Mouse (Mus musculus) gastrocnemius, adult 18-20 months (tissue): Measurements from ENCODE around the gene Qrfp. TPM values are rescaled to one million over a fixed set of nuclear protein-coding genes. Genes with fewer than 3 reads are reported as not detected.
A peak's percentile ranks its signal among the peaks of the same experiment; 100 is the strongest.

Experiments used
- DNase-seq: peaks from one replicate; pipeline ENCODE4 v3.0.0; 2021; ENCODE audit warnings: low spot score
- total RNA-seq, 2 experiments: library from RNA; stranded (reverse); gene quantifications; 2 replicates each; pipeline ENCODE4 v1.2.3; 2021

Qrfp gene
- total RNA-seq, 2 experiments from 2014 or later, result not detected

DNA sequence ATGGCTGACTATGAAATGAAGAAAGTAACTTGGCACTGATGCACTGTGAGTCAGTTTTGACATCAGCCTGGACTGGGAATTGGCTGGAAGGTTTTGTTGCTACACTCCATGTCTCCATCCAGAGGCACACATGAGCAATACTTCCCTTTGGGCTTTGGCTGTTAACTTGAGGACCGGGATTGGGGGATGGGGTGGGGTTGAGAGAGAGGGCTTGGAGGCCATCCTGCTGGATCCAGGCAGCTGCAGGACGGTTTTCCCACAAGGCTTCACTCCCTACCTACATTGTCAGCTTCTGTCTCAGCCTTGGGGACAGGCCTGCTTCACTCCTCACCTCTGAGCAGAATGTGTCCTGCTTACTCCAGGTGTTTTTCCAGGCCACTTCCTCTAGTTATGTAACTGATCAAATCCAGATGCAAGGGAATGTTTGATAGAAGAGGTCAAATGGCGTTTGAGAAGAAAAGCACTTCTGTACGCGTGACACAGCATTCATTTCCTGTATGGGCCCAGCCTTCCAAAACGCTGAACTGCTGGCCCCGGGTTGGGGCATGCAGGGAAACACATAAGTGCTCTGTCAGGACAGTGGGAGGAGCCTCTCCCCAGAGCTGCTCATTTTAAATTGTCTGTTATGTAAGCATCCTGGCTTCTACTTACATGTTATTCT lies 39.5 kb downstream of the Qrfp start:
- peak; percentile 92 for DNase-seq

DNA sequence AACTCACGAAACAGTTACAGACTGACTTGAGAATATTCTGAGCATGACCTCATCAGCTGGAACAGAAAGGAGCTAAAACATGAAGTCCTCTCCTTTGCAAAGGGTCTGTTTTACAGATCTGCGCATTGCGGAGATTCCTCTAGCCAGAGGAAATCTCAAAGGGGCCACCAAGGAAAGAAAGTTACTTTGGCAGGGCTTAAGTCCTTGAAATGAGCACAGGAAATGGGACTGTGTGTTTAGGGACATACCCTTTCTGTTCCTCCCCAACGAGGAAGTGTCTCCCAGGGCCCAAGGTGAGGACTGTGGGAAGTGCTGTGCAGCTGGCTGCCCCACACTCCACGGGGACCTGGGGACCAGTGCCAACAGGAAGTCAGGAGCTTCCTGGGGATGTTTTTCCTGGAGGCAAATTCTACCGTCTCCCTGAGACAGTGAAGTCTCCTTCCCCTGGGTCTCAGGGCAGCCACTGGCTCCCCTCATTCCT lies 40.7 kb downstream of the Qrfp start:
- DNase-seq, result peak; percentile 71

DNA sequence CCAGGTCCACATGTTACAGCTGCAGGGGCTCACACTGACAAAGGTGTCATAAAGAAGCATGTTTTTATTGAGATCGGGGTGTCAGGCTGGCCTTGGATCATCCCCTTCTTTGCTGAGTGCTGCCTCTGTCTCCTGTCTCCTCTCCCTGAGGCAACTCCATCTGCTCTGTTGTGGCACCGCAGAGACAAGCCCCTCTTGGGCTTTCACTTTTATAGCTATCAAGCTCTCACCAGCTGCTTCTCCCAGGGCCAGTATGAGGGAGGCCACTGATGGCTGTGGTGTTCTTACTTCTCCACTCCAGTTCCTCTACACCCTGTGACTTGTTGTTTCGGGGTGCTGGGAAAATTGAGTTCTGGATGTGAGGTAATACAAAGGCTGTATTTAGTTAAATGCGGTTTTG lies 41.3 kb downstream of the Qrfp start:
- DNase-seq, result no peak

DNA sequence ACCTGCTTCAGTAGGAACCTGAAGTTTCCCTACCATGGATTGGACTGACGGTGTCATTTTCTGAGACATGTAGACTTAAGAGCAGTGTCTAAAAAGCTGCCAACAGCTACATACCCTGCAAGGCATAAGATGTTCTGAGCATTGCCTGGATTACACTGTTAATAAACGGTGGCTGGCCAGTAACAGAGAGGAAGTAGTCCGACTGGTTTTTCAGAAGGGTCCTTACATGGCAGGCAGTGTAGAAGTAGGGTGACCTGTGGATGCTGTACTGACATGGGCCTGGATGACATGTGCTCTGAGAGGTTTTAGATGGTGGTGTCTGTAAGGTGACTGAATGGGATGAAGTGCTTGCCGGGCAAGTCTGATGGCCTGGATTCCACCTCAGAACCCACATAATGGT lies 42.6 kb downstream of the Qrfp start:
- no peak for DNase-seq

DNA sequence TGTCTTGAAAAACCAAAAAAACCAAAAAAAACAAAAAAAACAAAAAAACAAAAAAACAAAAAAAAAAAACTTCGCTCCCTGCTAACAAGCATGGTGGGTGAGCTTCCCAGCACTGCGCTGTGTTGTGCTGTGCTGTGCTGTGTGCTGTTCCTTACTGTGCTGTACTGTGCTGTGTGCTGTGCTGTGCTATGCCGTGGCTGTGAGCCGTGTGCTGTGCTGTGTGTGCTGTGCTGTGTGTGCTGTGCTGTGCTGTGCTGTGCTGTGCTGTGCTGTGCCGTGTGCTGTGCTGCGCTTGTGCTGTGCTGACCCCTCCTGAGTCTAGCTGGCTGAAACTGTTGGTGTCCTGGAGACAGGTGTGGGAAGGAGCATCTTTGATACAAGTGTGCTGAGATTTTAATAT lies 43.3 kb downstream of the Qrfp start:
- DNase-seq, result no peak

DNA sequence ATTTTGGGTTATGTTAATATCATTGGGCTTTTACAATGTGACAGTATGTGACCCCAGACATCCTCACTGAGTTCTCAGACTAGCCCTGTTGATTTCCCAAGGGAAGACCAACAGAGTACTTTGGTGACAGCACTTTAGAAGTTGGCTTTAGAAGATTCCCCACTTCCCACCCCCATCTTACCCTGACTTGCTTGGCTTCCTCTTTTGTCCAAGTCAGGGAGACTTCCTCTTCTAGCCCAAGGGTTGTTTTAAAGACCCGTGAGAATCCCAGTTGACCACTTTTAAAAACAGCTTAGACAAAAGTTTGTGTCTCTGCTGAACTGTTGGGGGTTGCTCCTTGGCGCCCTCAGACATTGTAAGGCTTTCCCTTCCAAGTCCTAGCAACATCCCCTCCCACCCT lies 47.1 kb downstream of the Qrfp start:
- DNase-seq, result no peak

DNA sequence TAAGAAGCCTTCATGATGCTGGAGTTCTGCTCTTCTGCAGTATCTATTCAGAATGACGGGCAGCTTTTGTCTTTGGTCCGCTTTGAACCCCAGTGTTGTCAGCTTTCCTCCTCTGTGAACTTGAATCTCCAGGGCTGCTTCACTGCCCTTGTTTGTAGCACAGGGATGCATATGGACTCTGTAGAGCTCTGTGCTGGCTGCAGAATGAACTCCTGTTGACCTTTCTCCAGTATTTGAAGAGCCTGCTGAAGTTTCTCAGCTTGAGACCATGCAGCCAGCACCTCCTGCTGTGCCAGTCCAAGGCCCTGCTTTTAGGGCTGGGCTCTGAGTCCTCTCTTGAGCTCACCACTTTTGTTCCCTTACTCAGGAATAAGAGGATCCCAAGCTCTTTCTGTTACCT lies 47.5 kb downstream of the Qrfp start:
- DNase-seq, result no peak

DNA sequence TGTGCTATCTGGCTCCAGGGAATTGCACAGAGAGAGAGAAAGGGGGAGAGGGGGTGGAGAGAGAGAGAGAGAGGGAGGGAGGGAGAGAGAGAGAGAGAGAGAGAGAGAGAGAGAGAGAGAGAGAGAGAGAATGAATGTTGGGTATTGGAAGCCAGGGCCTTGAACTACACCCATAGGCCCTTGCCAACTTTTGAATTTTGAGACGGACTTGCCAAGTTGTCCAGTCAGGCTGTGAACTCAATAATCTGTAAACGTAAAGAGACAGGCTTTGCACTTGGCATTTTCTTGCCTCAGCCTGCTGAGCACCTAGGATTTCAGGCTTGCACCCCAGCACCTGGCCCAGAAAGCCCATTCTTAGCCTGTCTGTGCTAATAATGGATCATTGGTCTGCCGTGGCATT lies 48.2 kb downstream of the Qrfp start:
- no peak for DNase-seq

DNA sequence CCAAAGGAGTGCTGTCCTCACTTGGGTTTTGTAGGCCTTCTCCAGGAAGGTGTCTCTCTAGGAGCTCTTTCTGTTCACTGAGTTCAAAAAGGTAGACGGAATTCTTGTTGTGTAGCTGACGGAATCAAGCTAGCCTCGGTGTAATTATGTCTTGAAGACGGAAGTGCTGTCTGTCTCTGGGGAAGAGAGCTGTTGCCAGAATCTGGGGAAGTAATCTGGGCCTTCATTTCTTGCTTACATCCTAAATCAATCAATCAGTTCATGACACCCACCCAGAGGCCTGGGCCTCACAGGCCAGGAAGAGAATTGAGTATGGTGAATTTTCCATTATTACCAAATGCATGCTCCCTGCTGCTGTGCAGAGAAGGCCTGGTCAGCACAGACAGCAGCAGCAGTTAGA lies 48.8 kb downstream of the Qrfp start:
- DNase-seq, result no peak

DNA sequence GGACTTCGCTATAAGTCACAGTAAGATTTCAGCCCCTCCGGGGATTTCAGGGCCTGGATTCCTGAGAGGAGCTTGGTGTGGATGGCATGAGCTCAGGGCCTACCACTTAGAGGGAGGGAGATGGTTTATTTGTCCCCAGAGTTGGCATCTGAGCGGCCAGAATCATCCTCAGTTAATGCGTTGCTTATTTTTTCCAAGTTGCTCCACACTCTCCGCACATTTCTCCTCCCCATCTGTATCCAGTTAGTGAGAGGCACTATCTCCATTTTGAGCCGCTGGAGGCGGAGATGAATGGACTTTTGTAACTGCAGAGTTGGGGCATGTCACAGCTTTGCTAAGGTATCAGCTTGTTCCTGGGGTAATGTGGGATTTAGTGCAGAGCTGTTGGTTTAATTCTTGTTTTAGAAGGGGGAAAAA lies 49.3 kb downstream of the Qrfp start:
- no peak for DNase-seq

DNA sequence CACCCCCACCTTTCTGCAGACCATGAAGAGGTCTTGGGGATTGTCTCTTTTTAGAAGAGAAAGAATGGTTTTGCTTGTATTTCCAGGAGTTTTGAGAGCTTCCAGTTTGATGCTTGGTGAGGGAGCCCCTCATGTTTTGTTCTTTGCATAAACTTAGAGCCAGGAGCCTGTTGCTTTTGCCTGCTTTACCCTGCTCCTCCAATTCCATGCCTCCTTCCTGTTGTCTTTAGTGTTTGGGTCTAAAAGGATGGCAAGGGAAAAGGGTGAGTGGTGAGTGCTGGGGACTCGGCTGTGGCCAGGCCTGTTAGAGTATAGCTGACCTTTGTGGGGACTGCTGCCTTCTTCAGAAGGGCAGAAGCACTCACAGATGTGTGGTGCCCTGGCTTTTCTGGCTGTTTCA lies 49.9 kb downstream of the Qrfp start:
- DNase-seq, result no peak

DNA sequence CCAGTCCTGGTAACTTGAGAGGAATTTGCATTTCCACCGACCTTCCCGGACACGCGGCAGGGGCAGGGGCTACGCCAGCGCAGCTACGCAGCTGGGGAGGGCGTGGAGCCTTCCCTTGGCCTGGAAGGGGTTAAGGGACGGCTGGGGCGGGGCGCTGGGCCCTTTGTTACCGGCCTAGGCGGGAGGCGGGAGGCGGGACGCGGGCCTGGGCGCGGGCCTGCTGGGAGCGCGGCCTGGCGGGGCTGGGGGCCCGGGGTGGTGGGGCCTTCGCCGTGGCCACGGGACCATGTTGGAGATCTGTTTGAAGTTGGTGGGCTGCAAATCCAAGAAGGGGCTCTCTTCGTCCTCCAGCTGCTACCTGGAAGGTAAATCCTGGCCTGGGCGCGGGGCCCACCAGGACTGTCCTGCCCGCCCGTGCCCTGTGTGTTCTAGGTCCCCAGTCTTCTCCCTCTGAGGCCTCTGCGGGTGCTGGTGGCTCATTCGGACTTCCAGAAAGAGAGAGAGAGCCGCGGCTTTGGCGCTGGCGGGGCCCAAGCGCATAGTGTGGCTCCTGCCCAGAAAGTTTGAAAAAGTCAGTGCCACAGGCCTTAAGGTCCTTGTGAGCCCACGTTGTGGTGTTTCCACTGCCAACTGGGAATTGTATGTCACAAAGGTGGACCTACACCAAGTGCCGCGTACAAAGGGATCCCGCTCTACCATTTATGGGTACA lies 50.5 kb downstream of the Qrfp start:
- DNase-seq, result peak; percentile 88

DNA sequence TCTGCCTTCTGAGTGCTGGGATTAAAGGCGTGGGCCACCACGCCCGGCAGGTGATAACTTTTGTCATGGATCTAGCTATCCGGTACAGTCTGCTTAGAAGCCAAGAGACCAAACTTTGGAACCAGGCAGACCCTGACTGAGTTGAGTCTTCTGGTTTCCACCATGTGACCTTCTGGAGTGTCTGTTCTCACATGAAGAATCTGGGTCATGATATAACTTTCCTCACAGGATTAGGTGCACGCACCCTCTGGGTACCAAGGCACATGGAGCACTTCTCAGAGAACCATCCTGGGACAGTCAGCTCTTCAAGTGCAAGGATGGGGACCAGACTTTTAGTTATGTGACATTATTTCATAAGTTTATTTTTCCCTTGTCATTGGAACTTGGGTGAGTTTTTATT lies 51.4 kb downstream of the Qrfp start:
- DNase-seq, result peak; percentile 53

DNA sequence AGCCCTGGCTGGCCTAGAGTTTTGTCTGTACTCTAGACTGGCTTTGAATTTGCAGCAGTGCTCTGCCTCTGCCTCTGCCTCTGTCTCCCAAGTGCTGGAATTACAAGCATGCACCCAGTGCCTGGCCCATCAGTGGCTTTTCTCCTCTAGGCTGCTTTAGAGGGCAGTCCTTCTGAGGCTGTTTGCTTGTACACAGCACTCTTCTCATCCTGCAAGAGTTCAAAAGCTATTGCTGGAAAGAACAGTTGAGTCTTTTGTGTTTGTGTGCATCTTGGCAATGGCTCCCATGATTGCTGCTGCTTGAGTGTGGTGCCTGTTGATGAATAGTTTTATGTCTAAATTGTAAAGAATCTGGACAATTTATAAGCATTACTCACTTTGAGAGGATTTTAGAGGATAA lies 52.9 kb downstream of the Qrfp start:
- DNase-seq, result no peak

Other genes starting within 250 kb of the Qrfp start
- 1 to 10 TPM; 7.6 to 9.5 TPM for gene Fubp3, start 237.9 kb downstream of the Qrfp start, total RNA-seq
- not detected for gene Prdm12, start 170.5 kb downstream of the Qrfp start, total RNA-seq
- 1 to 10 TPM; 6.8 to 7.2 TPM for gene Exosc2, start 139.9 kb downstream of the Qrfp start, total RNA-seq
- 10 to 100 TPM; 22.1 to 26.1 TPM for gene Abl1, start 122.2 kb downstream of the Qrfp start, total RNA-seq
- under 1 TPM in 1 of 2 experiments, not detected in 1; 0.05 TPM for gene Fibcd1, start 35.4 kb upstream of the Qrfp start, total RNA-seq
- gene Lamc3, start 76.7 kb upstream of the Qrfp start, total RNA-seq, result under 1 TPM; 0.16 to 0.33 TPM
- gene Aif1l, start 139.6 kb upstream of the Qrfp start, total RNA-seq, result 1 to 10 TPM; 2.9 to 3.3 TPM
- gene Nup214, start 163.9 kb upstream of the Qrfp start, total RNA-seq, result 10 to 100 TPM; 18.0 to 23.5 TPM